Mouse (Mus musculus) kidney, postnatal 4 days (tissue): ENCODE measurements around the gene Sergef.

Experiments
- DNase-seq, 2 experiments: peaks; one replicate each; pipeline ENCODE4 v3.0.0; 2021; ENCODE audit warnings: mixed read lengths in 2 of 2

Sergef gene

GRCm38 (mm10) chr7:46492134-46492678 is 147.4 kb downstream of the Sergef start:
- no peak for DNase-seq

DNA sequence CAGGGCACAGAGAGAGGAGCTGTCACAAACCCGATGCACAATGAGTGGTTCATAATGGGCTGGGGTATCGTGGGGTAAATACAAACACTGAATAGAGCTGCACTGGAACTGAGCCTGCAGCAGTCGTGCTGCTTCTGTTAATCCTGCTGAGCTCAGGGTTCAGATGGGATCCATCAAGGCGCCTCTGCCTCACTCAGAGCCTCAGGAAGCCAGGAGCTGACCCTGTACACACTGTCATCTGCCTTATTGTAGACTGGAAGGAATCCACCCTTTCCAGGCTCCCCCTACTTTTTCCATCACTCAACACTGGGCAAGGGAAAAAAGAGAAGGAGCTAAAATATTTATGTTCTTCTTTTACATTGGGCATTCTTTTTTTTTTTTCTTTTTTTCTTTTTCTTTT is 152.3 kb downstream of the Sergef start:
- DNase-seq: no peak

DNA sequence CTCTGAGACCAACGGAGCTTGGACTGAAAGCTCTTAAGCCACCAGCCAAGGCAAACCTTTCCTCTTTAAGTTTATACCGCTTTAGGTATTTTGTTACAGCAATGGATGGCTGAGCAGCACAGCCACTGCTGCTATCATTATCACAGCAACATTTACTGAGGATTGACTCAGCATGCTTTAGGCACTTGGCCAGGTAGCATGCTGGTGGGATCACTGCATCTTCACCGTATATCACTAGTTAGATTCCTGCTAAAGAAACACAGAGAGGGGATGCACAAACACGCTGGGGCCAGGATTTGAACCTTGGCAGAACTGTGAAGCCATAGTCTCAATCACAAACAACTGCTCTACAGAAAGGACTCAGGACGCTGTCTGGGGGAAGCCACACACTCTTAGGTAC is 152.8 kb downstream of the Sergef start:
- no peak for DNase-seq

DNA sequence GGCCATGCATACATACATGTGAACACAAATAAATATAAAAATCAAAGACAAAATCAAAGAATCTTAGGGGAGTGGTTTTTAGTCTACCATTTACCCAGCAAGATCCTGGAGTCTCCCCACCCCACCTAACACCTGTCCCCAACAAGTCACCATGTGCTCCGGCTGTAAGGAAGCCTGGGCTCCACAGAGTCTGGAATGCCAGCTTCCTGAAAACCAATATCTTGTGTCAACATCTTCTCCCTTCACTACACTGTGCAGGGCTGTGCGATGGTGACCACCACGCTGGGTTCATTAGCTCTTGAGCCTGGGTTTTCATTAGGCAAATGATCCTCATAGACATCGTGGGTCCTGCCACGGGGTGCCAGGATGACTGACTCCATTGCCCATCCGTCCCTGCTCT is 155.4 kb downstream of the Sergef start:
- no peak for DNase-seq

GRCm38 (mm10) chr7:46483050-46483449 is 156.6 kb downstream of the Sergef start:
- no peak for DNase-seq

GRCm38 (mm10) chr7:46482099-46482531 is 157.5 kb downstream of the Sergef start:
- DNase-seq: no peak

DNA sequence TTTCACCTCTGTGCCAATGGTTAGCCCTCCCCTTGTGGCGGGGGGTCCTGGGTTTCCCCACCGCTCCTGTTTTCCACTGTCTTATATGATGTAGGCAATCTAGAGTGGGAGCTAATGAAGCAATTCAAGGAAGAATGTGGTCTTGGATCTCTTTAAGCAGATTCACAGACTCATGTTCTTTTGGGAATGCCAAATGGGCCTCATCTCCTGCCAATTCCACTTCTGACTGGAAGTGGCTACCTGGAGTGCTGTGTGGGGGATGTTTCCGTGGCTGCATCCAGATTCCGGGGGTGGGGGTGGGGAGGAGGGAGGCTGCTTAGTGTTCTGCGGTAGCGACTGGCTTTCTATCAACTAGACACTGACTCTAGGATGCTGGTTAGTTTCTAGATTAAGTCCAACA is 159.8 kb downstream of the Sergef start:
- no peak for DNase-seq

GRCm38 (mm10) chr7:46477456-46477855 is 162.2 kb downstream of the Sergef start:
- DNase-seq: no peak

- no peak for DNase-seq
These were observed 164.1 kb downstream of the Sergef start for GRCm38 (mm10) chr7:46475464-46475863.

- DNase-seq: no peak
These were observed 166.5 kb downstream of the Sergef start for GRCm38 (mm10) chr7:46473141-46473540.

- no peak for DNase-seq
These were observed 168.4 kb downstream of the Sergef start for GRCm38 (mm10) chr7:46471054-46471737.

GRCm38 (mm10) chr7:46469542-46469941 is 170.1 kb downstream of the Sergef start:
- DNase-seq: no peak

DNA sequence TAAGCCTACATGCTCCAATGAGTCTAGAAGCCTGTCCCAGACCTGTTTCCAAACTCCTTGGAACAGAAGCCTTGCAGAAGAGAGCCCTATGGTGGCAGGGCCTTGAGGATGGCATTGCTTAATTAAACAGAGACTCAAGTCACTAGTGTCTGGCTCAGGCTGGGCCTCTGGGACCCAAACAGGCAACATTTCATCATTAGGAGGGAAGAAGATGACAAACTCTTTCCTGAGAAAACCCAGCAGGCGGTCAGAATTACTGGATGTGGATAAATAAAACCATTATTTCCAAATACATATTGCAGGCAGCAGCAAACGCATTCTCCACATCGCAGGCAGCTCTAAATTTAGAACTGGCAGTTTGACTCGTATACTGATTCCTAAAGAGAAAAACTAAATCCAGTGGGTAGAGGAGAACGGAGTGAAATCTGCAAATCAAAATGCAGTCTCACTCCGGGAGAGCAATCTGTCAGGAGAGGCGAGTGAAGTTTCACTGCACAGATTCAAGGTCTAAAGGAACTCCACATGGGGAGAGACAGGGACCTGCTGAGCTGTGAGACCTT is 173.1 kb downstream of the Sergef start:
- DNase-seq: no peak

DNA sequence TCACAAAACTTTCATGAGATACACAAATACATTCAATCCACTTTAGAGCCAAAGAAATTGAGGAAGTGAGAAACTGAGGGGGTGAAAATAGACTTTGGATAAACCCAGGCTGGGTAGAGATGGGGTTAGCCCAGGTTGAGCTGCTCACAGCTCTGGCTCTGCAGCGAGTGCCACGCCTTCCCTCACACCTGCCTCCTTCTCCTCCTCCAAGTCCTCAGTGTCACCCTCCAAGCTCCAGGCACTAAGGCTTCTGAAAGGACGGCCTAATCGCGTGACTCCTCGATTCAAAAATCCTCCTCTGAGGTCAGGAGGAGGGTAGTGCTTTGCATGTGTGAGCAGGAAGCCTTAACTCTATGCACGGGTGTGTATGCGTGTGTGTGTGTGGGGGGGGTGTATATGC is 176.5 kb downstream of the Sergef start:
- DNase-seq: no peak

DNA sequence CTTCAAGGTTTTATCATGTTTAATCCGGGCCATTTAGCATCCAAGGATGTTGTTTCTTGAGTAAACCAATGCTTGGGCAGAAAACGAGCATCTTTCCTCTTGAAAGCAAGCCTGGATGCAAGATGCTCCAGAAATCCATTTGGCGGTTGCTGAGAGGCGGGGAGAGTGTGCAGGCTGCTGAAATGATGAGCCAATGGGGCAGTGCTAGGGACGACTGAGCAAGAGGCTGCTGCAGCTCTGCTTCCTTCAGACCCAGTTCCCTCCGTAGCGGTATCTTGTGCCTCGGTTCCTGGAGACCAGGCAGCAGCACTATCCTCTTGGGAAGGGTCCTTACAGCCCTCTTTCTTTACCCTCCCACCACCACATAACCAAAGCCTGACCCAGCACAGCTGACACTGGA is 177.3 kb downstream of the Sergef start:
- no peak for DNase-seq

DNA sequence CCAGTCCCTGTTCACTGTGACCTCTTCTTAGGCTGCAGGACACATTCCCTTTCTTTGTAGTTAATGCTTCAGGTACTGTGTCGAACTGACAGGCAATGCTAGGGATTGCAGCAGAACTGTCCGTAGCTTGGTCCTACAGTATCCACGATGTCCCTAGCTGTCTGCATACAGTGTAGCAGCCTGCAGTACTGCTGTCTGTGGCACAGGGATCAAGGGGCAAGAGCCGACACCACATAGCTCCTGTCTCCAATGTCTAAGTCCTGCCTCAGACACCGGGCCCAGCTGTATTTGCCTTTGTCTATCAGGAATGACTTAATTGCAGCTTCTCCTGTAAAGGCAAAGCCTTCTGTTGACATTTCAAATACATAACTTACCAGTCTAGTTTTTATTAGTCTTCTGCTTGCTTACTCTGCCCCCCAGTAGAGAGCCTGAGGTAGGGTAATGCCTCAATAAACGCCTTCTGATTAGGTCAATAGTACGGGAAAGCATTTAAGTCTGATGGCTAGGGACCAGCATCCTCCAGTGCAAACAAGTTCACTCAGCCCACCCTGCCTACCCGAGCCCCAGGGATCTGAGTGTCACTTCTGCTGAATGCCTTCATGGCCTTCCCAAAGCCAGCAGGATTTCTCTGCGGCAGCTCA is 179.9 kb downstream of the Sergef start:
- no peak for DNase-seq

DNA sequence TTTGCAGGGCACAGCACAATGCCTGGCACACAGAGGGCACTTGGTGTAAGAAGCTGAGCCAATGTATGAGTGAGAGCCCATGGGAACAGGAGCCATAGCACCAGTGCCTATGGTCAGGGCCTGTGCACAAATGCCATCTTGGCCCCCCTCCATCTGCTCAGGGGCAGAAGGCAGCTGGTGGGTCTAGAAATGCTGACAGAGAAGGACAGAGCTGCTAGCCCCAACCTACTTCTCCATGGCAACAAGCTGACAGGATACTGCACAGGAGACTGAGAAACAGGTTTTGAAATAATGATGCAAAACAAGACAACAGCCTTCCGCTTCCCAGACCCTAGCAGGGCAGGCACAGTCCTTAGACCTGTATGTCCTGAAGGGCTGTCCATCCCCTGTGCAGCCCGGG is 180.4 kb downstream of the Sergef start:
- DNase-seq: no peak

GRCm38 (mm10) chr7:46457889-46458288 is 181.7 kb downstream of the Sergef start:
- DNase-seq: no peak

DNA sequence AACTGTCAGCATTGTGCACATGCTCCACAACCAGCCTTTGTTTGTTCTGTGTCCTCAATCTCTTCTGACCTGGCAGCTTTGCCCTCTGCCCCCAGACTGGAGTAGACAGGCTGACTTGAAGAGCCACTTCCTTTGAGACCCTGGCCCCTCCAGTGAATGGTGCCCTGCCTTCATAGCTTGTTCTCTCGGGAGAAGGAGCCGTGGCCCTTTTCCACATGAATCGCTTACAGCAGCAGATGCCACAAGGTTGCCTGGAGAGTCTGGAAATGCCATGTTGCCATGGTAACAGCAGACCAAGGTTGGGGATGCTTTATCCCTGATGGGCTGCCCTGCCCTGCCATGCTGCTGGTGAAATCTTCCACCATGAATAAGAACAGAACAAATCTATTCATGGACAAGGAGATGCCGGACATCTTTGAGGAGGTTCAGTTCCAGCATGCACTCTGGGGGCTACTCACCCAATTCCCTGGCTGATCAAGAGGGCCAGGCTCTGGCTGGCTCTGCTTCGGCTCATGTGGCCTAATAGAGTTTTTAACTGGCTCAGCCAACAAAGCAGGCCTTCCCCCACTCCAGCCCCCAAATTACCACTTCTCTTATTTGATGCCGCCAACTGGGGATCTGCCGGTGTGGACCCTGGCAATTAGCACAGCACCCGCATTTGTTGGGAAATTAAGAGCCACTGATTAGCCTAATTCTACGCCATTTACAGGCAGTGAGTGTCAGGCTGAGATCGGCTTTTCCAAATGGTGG is 185.5 kb downstream of the Sergef start:
- no peak for DNase-seq

DNA sequence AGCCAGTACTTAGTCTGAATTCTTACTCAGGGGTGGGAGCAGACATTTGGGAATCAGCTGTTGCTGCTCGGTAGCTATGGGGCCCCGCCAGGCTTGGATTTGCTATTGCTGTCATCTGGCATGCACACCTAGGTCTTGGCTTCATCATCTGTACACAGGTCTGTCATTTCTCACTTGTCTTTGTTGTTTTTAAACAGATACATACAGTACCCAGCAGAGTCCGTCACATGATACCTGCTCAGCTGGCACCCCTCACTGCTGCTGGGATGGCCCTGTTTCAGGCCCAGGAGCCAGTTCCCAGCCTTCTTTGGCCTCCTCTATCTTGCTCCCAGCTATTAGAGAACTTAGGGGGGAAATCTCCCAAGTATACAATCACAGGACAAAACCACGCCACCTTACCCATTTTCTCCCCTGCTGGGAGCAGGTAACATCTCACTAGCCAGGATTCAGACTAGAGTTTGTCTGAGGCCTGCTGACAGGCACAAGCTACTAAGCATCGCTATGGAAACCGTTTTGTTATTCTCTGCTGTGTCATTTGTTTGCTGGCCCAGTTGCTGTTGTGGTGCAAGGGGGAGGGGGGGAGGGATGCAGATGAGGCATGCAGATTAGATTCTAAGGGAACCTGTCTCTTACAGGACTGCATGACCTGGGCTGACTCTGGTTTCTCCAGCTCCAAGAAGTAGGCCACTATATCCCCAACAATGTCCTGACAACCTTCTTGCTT is 190.5 kb downstream of the Sergef start:
- no peak for DNase-seq

GRCm38 (mm10) chr7:46447473-46448165 is 192.0 kb downstream of the Sergef start:
- no peak for DNase-seq

- no peak for DNase-seq
These were observed 193.7 kb downstream of the Sergef start for GRCm38 (mm10) chr7:46445896-46446295.
